Mouse (Mus musculus): Measurements from ENCODE around the gene Ramp2.

The Ramp2 gene

DNA sequence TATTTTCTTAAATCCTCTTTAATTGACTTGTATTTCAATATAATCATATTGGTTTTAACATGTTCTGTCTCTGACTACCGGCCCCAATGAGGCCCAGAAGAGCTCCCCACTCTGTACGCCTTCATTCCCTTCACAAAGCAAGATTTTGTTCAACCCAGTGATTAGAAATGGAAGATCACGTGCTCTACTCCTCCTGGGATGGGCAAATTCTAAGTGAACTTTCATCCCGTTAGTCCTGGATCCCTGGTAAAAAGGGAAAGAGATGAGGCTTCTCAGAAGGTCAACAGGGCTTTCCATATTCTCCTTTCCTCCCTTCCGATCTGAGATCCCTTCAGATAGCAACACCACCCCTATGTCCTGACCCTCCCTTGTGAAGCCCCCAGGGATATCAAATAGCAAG, 15.3 kb upstream of the Ramp2 start:
- TF ChIP-seq GATA4 (IDR thresholded peaks at IDR 0.05; ENCODE audit: insufficient replicate concordance, low read length) = no peak

DNA sequence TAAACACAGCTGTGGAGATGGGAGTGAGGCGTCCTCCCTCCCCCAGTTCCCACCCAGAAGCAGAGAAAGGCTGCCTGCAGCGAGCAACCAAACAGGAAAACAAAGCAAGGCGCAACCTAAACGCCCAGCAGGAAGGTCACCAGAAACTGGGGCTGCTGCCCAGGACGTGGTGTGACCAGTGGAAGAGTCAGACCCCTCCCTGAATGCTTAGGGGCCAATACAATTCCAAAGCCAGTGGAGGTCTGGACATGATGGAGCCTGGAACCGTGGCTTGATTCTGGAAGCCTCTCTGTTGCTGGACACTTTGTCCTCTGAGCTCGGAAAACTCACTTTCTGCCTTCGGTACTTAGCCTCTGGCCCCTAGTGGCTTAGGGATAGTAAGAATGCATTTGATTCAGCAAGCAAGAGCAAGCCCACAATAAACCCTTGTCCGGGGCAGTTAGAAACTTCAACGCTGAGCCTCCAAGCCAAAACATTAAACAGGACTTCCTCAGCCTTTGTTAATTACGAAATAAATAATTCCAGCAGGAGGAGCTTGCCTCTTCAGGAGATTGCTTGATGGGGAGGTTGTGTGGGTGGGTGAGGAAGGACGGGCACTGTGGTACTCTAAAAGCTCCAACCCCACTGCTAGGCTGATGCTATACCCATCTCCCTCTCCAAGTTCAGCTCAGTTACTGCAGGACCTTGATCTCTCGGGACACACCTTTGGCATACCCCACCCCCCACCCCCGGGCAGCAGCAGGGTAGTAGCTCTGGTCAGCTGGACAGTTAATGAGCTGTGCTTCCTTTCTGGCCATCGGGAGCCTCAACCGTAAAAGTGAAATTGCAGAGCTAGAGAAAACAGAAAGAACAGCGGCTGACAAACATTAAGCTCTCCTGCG, 14.6 kb upstream of the Ramp2 start:
- no peak; the same call in 1 of the 2 replicates for TF ChIP-seq GATA4 (IDR thresholded peaks at IDR 0.05; ENCODE audit: insufficient replicate concordance, low read length)

DNA sequence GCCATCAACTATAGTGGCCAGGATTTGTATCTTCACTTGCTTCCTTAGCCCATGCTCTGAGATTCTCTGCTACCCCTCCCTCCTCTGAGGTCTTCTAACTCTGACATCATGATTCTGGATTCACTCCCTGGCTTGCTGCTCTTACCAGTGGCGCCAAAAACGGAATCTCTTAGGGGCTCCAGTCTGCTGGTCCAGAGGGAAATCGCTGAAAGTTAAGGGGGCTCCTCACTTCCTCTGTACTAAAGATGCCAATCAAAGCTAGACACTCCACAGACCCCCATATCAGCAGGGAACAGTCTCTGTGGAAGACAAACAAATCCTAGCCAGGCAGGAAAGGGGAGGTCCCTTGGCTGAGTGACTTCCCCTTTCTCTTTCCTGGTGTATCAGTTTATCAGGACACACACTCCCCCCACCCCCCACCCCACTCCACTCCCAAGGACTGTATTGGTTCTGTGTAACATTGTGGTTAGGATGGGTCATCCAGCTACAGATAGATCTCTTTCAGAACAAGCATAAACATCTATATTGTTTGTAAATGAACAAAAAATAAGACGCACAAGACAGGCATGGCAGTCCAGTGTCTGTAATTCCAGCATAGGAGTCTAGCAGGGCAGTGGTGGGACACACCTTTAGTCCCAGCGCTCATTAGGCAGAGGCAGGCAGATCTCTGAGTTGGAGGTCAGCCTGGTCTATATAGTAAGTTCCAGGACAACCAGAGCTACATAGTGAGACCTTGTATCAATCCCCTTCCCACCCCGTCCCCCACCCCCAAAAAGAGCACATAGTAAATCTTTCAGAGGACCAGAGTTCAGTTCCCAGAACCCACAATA, 13.6 kb upstream of the Ramp2 start:
- peak; percentile 96; the same call in 1 of the 2 replicates for TF ChIP-seq GATA4 (IDR thresholded peaks at IDR 0.05; ENCODE audit: insufficient replicate concordance, low read length)

DNA sequence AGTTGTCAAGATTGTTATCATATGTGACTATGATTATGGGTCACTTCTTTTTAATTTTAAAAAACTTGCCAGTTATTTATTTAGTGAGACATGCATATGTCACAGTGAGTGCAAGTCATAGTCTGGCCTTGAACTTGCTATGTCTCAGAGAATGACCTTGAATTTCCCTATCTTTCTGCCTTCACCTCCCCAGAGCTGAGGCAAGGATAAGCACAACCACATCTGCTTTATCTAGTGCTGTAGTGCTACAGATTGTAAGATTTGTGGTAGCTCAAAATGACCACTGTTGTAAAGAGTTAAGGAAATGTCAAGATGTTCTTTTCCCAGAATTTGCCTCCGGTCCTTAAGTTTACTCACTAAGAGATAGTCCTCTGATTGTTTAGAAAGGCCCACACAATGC, 12.6 kb upstream of the Ramp2 start:
- no peak for TF ChIP-seq GATA4 (IDR thresholded peaks at IDR 0.05; ENCODE audit: insufficient replicate concordance, low read length)

DNA sequence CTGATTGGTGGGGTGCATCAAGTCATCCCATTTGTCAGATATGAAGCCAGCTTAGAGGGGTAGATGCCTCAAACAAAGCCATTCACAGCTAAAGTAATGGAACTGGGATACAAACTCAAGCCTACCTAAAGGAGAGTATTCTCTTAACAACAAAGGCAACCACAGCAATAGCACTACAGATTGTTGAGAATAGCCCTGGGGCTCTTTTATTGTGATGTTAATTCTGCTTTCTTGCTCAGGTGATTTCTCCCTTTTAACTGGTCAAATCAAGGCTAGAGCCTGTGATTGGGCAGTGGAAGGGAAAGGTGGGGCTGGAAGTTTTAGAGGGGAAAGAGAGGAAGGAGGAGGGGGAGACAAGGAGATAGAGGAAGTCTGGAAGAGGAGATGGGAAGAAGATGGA, 11.7 kb upstream of the Ramp2 start:
- no peak for TF ChIP-seq GATA4 (IDR thresholded peaks at IDR 0.05; ENCODE audit: insufficient replicate concordance, low read length)

DNA sequence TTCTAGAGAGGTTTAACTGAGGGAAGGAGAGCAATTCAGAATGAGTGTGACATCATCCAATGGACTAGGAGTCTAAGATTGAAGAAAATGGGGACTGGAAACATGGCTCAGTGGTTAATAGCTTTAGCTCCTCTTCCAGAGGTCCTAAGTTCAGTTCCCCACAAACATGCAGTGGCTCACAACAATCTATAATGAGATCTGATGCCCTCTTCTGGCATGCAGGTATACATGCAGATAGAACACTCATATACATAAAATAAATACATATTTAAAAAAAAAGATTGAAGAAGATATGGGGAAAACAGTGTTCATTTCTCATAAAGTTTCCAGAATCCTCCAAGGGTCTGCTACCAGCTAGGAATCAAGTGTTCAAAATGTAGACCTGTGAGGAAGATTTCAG, 10.4 kb upstream of the Ramp2 start:
- no peak for TF ChIP-seq GATA4 (IDR thresholded peaks at IDR 0.05; ENCODE audit: insufficient replicate concordance, low read length)

DNA sequence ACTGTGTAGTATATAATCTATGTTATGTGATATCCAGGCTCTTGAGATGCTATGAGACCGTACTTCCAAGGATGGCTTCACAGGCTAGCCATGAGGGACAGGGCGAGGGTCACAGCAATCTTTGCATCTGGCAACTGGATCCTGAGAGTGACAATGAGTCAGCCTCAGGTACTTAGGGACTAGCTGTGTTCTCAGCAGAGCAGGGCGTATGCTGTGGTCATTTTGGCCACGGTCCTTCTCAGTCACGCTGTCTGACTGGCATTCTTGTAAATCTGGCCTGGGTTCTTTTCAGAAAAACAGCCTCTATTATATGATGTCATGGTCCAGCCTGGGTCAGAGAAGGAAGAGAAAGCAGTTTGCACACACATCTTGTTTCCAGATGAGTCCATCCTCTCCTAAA, 9.0 kb upstream of the Ramp2 start:
- TF ChIP-seq GATA4 (IDR thresholded peaks at IDR 0.05; ENCODE audit: insufficient replicate concordance, low read length) = no peak

DNA sequence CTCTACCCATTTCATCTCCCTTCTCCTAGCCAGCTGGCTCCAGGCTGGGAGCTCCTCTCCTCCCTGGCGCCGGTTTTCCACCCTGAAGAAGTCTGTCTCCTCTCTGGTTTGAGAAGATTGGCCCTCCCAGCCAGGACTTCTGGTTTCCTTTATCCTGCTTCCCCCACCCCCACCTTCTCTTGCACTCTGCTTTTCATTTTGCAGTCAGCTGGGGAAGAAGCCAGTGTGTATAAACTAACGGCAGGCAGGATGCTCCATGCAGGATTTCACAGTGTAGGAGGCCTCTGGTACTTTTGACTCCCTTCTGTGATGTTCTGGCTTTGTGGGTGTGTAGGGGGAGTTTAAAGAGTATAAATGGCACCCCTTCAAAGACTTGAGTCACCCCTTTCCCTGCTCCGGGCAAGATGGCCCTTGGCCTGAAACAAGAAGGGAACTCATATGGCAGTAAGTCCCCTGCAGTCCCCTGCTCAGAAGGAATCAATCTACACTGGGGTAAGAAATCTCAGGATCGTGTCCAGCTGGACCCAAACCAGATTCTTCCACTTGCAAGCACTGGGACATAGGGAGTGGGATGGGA, 7.7 kb upstream of the Ramp2 start:
- TF ChIP-seq GATA4 (IDR thresholded peaks at IDR 0.05; ENCODE audit: insufficient replicate concordance, low read length) = no peak

DNA sequence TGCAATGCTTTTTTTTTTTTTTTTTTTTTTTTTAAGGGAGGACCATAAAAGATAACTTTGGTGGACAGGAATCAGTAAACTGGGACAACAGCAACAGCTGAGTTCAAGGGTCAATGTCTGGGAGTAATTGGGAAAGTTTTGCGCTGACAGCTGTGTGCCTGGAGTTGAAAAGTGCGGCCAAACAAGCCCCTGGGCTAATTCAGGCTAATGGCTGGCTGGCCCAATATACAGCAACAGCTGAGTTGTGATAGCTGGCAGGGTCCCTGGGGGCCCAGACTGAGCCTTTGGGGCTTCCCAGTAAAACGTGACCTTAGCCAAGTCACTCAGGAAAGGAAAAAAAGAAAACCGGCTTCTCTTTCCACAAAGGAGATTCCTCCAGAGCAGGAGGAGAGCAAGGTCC, 757 bp upstream of the Ramp2 start:
- TF ChIP-seq GATA4 (IDR thresholded peaks at IDR 0.05; ENCODE audit: insufficient replicate concordance, low read length) = no peak

DNA sequence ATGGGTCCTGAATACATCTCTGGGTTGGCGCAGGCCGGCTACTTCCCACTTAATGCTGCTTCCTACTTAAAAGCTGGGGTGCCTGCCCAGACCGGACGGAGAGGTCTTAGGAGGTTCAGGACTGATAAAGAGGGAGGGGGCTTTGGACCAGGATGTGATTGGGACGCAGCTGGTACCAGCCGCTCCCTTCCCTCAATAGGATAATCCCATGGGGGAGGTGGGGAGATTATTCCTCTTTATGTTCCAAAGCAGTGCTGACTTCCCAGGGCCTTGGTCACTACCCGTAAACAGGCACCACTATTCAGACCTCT, 829 bp downstream of the Ramp2 start:
- TF ChIP-seq GATA4 (IDR thresholded peaks at IDR 0.05; ENCODE audit: insufficient replicate concordance, low read length) = peak; percentile 84; the same call in 1 of the 2 replicates

DNA sequence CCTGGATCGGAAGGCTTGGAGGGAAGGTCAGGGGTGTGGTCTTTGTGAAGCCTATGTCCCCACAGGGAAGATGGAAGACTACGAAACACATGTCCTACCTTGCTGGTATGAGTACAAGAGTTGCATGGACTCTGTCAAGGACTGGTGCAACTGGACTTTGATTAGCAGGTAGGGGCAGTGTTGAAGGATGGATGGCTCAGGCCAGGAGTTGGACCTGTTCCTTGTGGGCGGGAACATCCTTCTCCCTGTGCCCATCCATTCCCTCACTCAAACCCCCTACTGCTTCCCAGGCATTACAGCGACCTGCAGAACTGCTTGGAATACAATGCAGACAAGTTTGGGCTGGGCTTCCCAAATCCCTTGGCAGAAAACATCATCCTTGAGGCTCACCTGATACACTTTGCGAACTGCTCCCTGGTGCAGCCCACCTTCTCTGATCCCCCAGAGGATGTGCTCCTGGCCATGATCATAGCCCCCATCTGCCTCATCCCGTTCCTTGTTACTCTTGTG, 1.7 kb downstream of the Ramp2 start:
- no peak for TF ChIP-seq GATA4 (IDR thresholded peaks at IDR 0.05; ENCODE audit: insufficient replicate concordance, low read length)

DNA sequence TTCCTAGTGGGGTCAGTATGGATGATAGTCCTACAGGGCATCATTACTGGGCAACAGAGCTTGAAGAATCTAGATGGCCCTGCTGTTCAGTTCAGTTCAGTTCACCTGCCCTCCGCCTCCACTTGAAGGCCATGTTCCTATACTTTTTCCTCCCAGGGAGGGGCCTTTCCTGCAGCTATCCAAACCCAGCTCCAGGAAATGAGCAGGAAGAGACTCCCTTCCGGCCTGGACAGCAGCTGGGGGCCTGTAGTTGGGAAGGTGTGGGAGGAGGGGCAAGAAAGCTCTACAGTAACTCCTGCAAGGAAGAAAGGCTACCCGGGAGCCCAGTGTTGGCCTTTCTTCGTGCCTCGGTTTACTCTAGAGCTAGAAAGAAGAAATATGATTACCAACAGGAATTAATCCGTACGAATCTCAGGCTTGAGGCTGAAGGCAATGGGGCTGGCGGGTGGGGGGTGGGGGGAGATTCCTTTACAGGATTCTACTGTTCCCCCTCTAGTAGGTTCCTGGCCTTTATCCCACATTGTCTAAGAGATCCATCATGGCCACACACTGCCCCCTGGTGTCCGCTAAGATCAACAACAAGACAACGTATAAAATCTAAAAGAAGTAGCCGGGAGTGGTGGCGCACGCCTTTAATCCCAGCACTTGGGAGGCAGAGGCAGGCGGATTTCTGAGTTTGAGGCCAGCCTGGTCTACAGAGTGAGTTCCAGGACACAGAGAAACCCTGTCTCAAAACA, 2.6 kb downstream of the Ramp2 start:
- no peak for TF ChIP-seq GATA4 (IDR thresholded peaks at IDR 0.05; ENCODE audit: insufficient replicate concordance, low read length)

DNA sequence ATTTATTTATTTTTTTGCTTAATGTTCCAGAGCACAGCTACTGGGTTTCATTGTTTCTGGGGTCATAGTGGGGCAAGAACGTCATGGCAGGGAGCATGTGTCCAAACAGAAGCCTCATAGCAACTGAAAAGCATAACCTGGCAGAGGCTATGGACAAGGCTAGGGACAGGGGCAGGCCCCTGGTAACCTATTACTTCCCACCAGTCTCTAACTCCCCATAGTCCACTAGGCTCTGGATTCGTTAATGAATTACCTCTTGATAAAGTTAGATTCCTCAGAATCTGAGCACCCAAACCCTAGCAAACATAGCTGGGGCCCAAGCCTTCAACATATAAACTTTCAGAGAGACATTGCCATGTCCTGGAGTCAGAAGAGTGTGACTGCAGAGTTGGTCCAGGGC, 5.2 kb downstream of the Ramp2 start:
- no peak for TF ChIP-seq GATA4 (IDR thresholded peaks at IDR 0.05; ENCODE audit: insufficient replicate concordance, low read length)

DNA sequence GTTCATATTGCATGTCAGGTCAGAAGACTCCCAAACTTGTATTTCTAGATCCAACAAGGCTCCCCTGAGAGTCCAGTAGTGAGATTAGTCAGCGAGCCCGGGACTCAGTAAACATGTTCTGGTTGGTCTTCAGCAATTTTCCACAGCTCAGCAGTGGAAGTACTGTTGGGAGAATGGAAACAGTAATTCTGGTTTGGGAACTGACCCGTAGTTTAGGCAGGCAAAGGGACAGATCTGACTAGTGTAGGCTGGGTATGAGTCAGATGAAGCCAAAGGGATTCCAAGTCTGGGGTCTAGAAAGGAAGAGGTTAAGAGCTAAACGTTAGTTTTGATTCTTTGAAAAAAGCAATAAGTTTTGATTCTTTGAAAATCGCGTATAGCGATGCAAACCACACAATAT, 7.1 kb downstream of the Ramp2 start:
- TF ChIP-seq GATA4 (IDR thresholded peaks at IDR 0.05; ENCODE audit: insufficient replicate concordance, low read length) = no peak

Measured in liver, adult (tissue).